Mouse (Mus musculus) CH12.LX (cell line): ENCODE results near the gene Fads1. TPM values are rescaled to one million over a fixed set of nuclear protein-coding genes. Genes with fewer than 3 reads are reported as not detected.

Source experiments
- DNase-seq: peaks from one replicate; pipeline ENCODE4 v3.0.0-alpha.2; 2013; ENCODE audit errors: extremely low read depth
- H3K27ac ChIP-seq: 2 replicates; pipeline ENCODE4 v1.5.1; 2012; ENCODE audit warnings: low read depth, mild to moderate bottlenecking, control low read depth, moderate library complexity; ENCODE audit not compliant: insufficient read depth
- H3K27me3 ChIP-seq: replicated peaks from 2 replicates; pipeline ENCODE3; 2012; ENCODE audit warnings: inconsistent platforms
- H3K36me3 ChIP-seq, 2 experiments: replicated peaks in 1 of 2; 2 replicates each; pipeline versions ENCODE3 to v1.6.1; 2012; ENCODE audit warnings: inconsistent platforms in 1 of 2, low read length in 1 of 2, mild to moderate bottlenecking in 1 of 2, mixed read lengths in 1 of 2, moderate library complexity in 1 of 2; ENCODE audit not compliant: control insufficient read depth in 1 of 2, insufficient read depth in 1 of 2
- H3K4me1 ChIP-seq, 2 experiments: 2 replicates each; pipeline ENCODE4 v1.6.1; 2012; ENCODE audit warnings: inconsistent platforms in 1 of 2, moderate library complexity in 1 of 2; ENCODE audit not compliant: insufficient read depth in 2 of 2, control insufficient read depth in 1 of 2
- H3K4me2 ChIP-seq: 2 replicates; pipeline ENCODE4 v1.6.1; 2012; ENCODE audit warnings: low read depth, mild to moderate bottlenecking, control low read depth; ENCODE audit not compliant: poor library complexity, insufficient read depth, severe bottlenecking
- H3K4me3 ChIP-seq, 3 experiments: fragments of 150-350 bp in 1 of 3; sonication (generic) in 1 of 3; replicated peaks in 1 of 3; 2 replicates each; pipeline versions ENCODE3 to v1.5.1; 2011 to 2012; ENCODE audit warnings: low read depth in 2 of 3, low read length in 2 of 3, mild to moderate bottlenecking in 2 of 3, moderate library complexity in 2 of 3, control low read depth in 1 of 3, improper control_type of control experiment in 1 of 3, inconsistent platforms in 1 of 3, mixed read lengths in 1 of 3; ENCODE audit not compliant: poor library complexity in 1 of 3
- H3K79me2 ChIP-seq: replicated peaks from 2 replicates; pipeline ENCODE4 v1.6.1; 2012; ENCODE audit warnings: mild to moderate bottlenecking, moderate library complexity; ENCODE audit not compliant: control insufficient read depth, poor library complexity, insufficient read depth, severe bottlenecking; ENCODE audit errors: extremely low read depth
- H3K9ac ChIP-seq: 2 replicates; pipeline ENCODE4 v1.6.1; 2012; ENCODE audit warnings: low read depth, mild to moderate bottlenecking, control low read depth, moderate library complexity; ENCODE audit not compliant: insufficient read depth
- H3K9me3 ChIP-seq: replicated peaks from 2 replicates; pipeline ENCODE3; 2012; ENCODE audit warnings: low read length, inconsistent platforms, mixed read lengths
- BHLHE40 ChIP-seq: IDR thresholded peaks from 2 replicates; pipeline ENCODE4 v1.6.1; 2011; ENCODE audit warnings: mild to moderate bottlenecking, low read depth, low read length, improper control_type of control experiment
- CHD1 ChIP-seq: IDR thresholded peaks from 2 replicates; pipeline ENCODE4 v1.6.1; 2012; ENCODE audit warnings: low read depth, low read length, improper control_type of control experiment, inconsistent platforms
- CHD2 ChIP-seq: IDR thresholded peaks from 2 replicates; pipeline ENCODE4 v1.6.1; 2011; ENCODE audit warnings: low read length, improper control_type of control experiment
- EP300 ChIP-seq: IDR thresholded peaks from 2 replicates; pipeline ENCODE4 v1.6.1; 2011; ENCODE audit warnings: low read length, improper control_type of control experiment
- ETS1 ChIP-seq: conservative IDR thresholded peaks from 2 replicates; pipeline ENCODE4 v1.6.1; 2012; ENCODE audit warnings: low read depth, mild to moderate bottlenecking, inconsistent platforms, low read length, improper control_type of control experiment, moderate library complexity
- IRF4 ChIP-seq: IDR thresholded peaks from 2 replicates; pipeline ENCODE4 v1.6.1; 2014; ENCODE audit warnings: low read depth, mild to moderate bottlenecking, inconsistent platforms, low read length, improper control_type of control experiment
- JUND ChIP-seq: conservative IDR thresholded peaks from 2 replicates; pipeline ENCODE4 v1.6.1; 2011; ENCODE audit warnings: low read depth, low read length, improper control_type of control experiment
- MAFK ChIP-seq: IDR thresholded peaks from 2 replicates; pipeline ENCODE4 v1.6.1; 2011; ENCODE audit warnings: low read length, improper control_type of control experiment; ENCODE audit not compliant: insufficient replicate concordance
- MAX ChIP-seq: IDR thresholded peaks from 2 replicates; pipeline ENCODE4 v1.6.1; 2011; ENCODE audit warnings: low read length, improper control_type of control experiment
- MEF2A ChIP-seq: IDR thresholded peaks from 2 replicates; pipeline ENCODE4 v1.6.1; 2014; ENCODE audit warnings: low read depth, mild to moderate bottlenecking, inconsistent platforms, low read length, improper control_type of control experiment, borderline replicate concordance
- PAX5 ChIP-seq: IDR thresholded peaks from 2 replicates; pipeline ENCODE4 v1.6.1; 2012; ENCODE audit warnings: low read length, inconsistent platforms, mixed read lengths
- POLR2A ChIP-seq: IDR thresholded peaks from 2 replicates; pipeline ENCODE4 v1.6.1; 2011; ENCODE audit warnings: low read depth, mild to moderate bottlenecking, improper control_type of control experiment, low read length
- RCOR1 ChIP-seq: conservative IDR thresholded peaks from 2 replicates; pipeline ENCODE4 v1.6.1; 2012; ENCODE audit warnings: low read depth, mild to moderate bottlenecking, inconsistent platforms, low read length, improper control_type of control experiment
- SIN3A ChIP-seq: IDR thresholded peaks from 2 replicates; pipeline ENCODE4 v1.6.1; 2012; ENCODE audit warnings: low read length, improper control_type of control experiment, inconsistent platforms
- SMC3 ChIP-seq: IDR thresholded peaks from 2 replicates; pipeline ENCODE4 v1.6.1; 2011; ENCODE audit warnings: low read depth, low read length, improper control_type of control experiment
- UBTF ChIP-seq: IDR thresholded peaks from 2 replicates; pipeline ENCODE4 v1.6.1; 2012; ENCODE audit warnings: low read depth, mild to moderate bottlenecking, inconsistent platforms, low read length, improper control_type of control experiment, moderate library complexity
- USF1 ChIP-seq: IDR thresholded peaks from 2 replicates; pipeline ENCODE4 v1.6.1; 2014; ENCODE audit warnings: low read depth, mild to moderate bottlenecking, inconsistent platforms, low read length, improper control_type of control experiment
- USF2 ChIP-seq: conservative IDR thresholded peaks from 2 replicates; pipeline ENCODE4 v1.6.1; 2011; ENCODE audit warnings: low read depth, low read length, improper control_type of control experiment
- dilution Hi-C: fragments of 300-500 bp; cut with MboI; formaldehyde crosslinking; loops from 2 replicates; pipeline ENCODE4 v1.14.3; 2020; ENCODE audit warnings: low sequenced_read_pairs; ENCODE audit not compliant: extremely low pct_unique_long_range_greater_than_20kb, extremely low pct_ligation_motif_present
- in situ Hi-C: fragments of 300-500 bp; cut with MboI; formaldehyde crosslinking; loops from 3 replicates; pipeline ENCODE4 v1.14.3; 2019; ENCODE audit warnings: low sequenced_read_pairs, low pct_ligation_motif_present, low pct_unique_long_range_greater_than_20kb, mixed read lengths
- polyA plus RNA-seq: library from polyadenylated mRNA; unstranded; fragments of >175 nt; gene quantifications from 2 replicates; pipeline ENCODE4 v1.2.1, GENCODE M21; 2012; ENCODE audit warnings: low read depth; ENCODE audit not compliant: insufficient read length
- total RNA-seq, 2 experiments: library from RNA; depleted of rRNA; stranded (reverse); fragments of 300-350 nt in 1 of 2; fragments of >200 nt in 1 of 2; gene quantifications; 2 replicates each; pipeline ENCODE4 v1.2.3; 2012 to 2014

Gene Fads1
- total and polyA plus RNA-seq, 3 experiments, result 30.6 to 44.7 (median 37.2) TPM

GRCm38 (mm10) chr19:10170466-10170865 is 12.2 kb upstream of the Fads1 start:
- dilution Hi-C loops, result no loop called here
- no peaks in the 10 kb centered on the region for H3K27me3 ChIP-seq
- H3K4me3 ChIP-seq, result no peak overlapping the region
- H3K9me3 ChIP-seq, result no peaks in the 10 kb centered on the region
- no peak for TF ChIP-seq CHD2
- no peak for TF ChIP-seq MEF2A
- TF ChIP-seq MAX, result no peak
- no peak for TF ChIP-seq ETS1
- no peak for TF ChIP-seq PAX5
- TF ChIP-seq UBTF, result no peak
- no peak for TF ChIP-seq IRF4
- no peak for TF ChIP-seq SMC3
- no peak for TF ChIP-seq MAFK
- no peak for TF ChIP-seq EP300
- TF ChIP-seq POLR2A, result no peak
- TF ChIP-seq, all 38 proteins: peak for 0
- no peaks in the 10 kb centered on the region for H3K79me2 ChIP-seq
- H3K4me1 ChIP-seq, result peaks cover 6 to 31% of the 10 kb centered on the region in 2 experiments
- H3K27ac ChIP-seq, result no peak overlapping the region
- no peak for DNase-seq
- in situ Hi-C loops, result no loop called here
- no peak overlapping the region for H3K4me2 ChIP-seq
- no peaks in the 10 kb centered on the region for H3K36me3 ChIP-seq
- no peak overlapping the region for H3K9ac ChIP-seq

- Histone ChIP-seq H3K36me3 (no peaks in the 10 kb centered on the region), H3K9me3 (no peaks in the 10 kb centered on the region), H3K4me1 (peaks cover 6 to 31% of the 10 kb centered on the region in 2 experiments), H3K9ac (no peak overlapping the region), H3K27me3 (no peaks in the 10 kb centered on the region), H3K4me3 (no peak overlapping the region), H3K27ac (no peak overlapping the region)
- DNase-seq, result no peak
- in situ Hi-C loops (no loop called here), dilution Hi-C loops (no loop called here)
- TF ChIP-seq SIN3A, result no peak
- no peak for TF ChIP-seq CHD1
- TF ChIP-seq RCOR1, result no peak
- TF ChIP-seq USF2, result no peak
- no peak for TF ChIP-seq MEF2A
- TF ChIP-seq, all 38 proteins: peak for 0
- Histone ChIP-seq H3K4me2 (no peak overlapping the region), H3K79me2 (no peaks in the 10 kb centered on the region)
Measured at GRCm38 (mm10) chr19:10171359-10171758, 11.3 kb upstream of the Fads1 start.

- no peak overlapping the region for H3K9ac ChIP-seq
Measured at GRCm38 (mm10) chr19:10171846-10172245, 10.8 kb upstream of the Fads1 start.

More at GRCm38 (mm10) chr19:10171846-10172245, 10.8 kb upstream of the Fads1 start:
- no peak overlapping the region for H3K27ac ChIP-seq
- no peaks in the 10 kb centered on the region for H3K9me3 ChIP-seq
- H3K79me2 ChIP-seq, result no peaks in the 10 kb centered on the region
- H3K36me3 ChIP-seq, result no peaks in the 10 kb centered on the region
- dilution Hi-C loops (no loop called here), in situ Hi-C loops (no loop called here)
- H3K27me3 ChIP-seq, result no peaks in the 10 kb centered on the region
- no peak overlapping the region for H3K4me3 ChIP-seq
- H3K4me2 ChIP-seq, result no peak overlapping the region
- TF ChIP-seq USF1 (no peak), EP300 (peak; percentile 23; the same call in 1 of the 2 replicates), MAX (no peak), BHLHE40 (no peak), JUND (no peak)
- peak; percentile 46 for DNase-seq
- peaks cover 6 to 31% of the 10 kb centered on the region in 2 experiments for H3K4me1 ChIP-seq
